Mouse (Mus musculus) forebrain, embryonic 16.5 days (tissue): Measurements from ENCODE around the gene Pakap. TPM values are rescaled to one million over a fixed set of nuclear protein-coding genes. Genes with fewer than 3 reads are reported as not detected.

Source experiments
- ATAC-seq: fragments of 200-750 bp; cut with Nextera tagmentation; 2 replicates; pipeline ENCODE4 v1.8.0; 2017; ENCODE audit warnings: mild to moderate bottlenecking, moderate library complexity
- H3K27ac ChIP-seq: fragments of 300-500 bp; sonication (generic); 2 replicates; pipeline ENCODE4 v1.5.1; 2014; ENCODE audit warnings: low read length, control low read depth
- H3K27me3 ChIP-seq: fragments of 300-500 bp; sonication (generic); replicated peaks from 2 replicates; pipeline ENCODE4 v1.6.1; 2014; ENCODE audit warnings: low read length; ENCODE audit not compliant: control insufficient read depth, insufficient read depth
- H3K36me3 ChIP-seq: fragments of 300-500 bp; sonication (generic); 2 replicates; pipeline ENCODE4 v1.6.1; 2014; ENCODE audit not compliant: control insufficient read depth, insufficient read depth
- H3K4me1 ChIP-seq: fragments of 300-500 bp; sonication (generic); replicated peaks from 2 replicates; pipeline ENCODE4 v1.6.1; 2014; ENCODE audit warnings: low read length; ENCODE audit not compliant: control insufficient read depth, insufficient read depth
- H3K4me2 ChIP-seq: fragments of 300-500 bp; sonication (generic); 2 replicates; pipeline ENCODE4 v1.6.1; 2014; ENCODE audit warnings: mild to moderate bottlenecking, low read length, control low read depth
- H3K4me3 ChIP-seq: fragments of 300-500 bp; sonication (generic); replicated peaks from 2 replicates; pipeline ENCODE4 v1.5.1; 2014; ENCODE audit warnings: mild to moderate bottlenecking, low read length, control low read depth
- H3K9ac ChIP-seq: fragments of 300-500 bp; sonication (generic); replicated peaks from 2 replicates; pipeline ENCODE4 v1.6.1; 2014; ENCODE audit warnings: low read depth, low read length, control low read depth
- H3K9me3 ChIP-seq: fragments of 300-500 bp; sonication (generic); 2 replicates; pipeline ENCODE4 v1.6.1; 2016; ENCODE audit warnings: low read length; ENCODE audit not compliant: control insufficient read depth
- WGBS: fragments of 180-500 bp; shearing (Covaris S2); extraction: QIAGEN DNeasy Blood & Tissue Kit; methylation state at CpG from one replicate; pipeline ENCODE4 v1.1.7; 2014; 5-methylcytosine and 5-hydroxymethylcytosine counted together
- polyA plus RNA-seq: library from polyadenylated mRNA; unstranded; fragments of >200 nt; fragmentation: Nextera tagmentation; extraction: Ambion mirVana; gene quantifications from 2 replicates; pipeline ENCODE4 v1.2.1, GENCODE M21; 2015

The Pakap gene
- polyA plus RNA-seq, 1 experiment from 2014 or later, result 6.4 TPM

DNA sequence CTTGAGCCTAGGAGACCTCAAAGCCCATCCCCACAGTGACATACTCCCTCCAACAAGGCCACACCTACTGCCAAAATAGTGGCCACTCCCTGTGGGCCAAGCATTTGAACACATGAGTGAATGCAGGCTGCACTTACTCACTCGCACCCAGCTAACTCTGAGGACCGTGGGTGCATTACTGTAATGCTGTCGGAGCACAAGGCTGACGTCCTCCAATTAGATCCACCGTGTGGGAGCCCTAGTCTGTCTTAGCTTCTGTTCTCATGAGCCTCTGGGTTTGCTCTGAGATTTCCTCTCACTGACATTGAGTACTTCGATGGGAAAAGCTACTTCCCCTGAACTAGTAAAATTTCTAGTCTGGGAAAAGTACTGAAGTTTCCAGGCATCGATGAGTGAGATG is 258.3 kb downstream of the Pakap start:
- H3K27me3 ChIP-seq, result no peaks in the 10 kb centered on the region
- peaks cover 14% of the 10 kb centered on the region for H3K4me1 ChIP-seq
- ATAC-seq, result no peak
- no peak overlapping the region for H3K4me2 ChIP-seq
- H3K4me3 ChIP-seq, result no peak overlapping the region
- H3K27ac ChIP-seq, result no peak overlapping the region
- no peak overlapping the region for H3K9ac ChIP-seq
- WGBS, result 89% methylated on average over 7 of the region's 7 CpGs
- H3K36me3 ChIP-seq, result no peaks in the 10 kb centered on the region
- no peaks in the 10 kb centered on the region for H3K9me3 ChIP-seq

DNA sequence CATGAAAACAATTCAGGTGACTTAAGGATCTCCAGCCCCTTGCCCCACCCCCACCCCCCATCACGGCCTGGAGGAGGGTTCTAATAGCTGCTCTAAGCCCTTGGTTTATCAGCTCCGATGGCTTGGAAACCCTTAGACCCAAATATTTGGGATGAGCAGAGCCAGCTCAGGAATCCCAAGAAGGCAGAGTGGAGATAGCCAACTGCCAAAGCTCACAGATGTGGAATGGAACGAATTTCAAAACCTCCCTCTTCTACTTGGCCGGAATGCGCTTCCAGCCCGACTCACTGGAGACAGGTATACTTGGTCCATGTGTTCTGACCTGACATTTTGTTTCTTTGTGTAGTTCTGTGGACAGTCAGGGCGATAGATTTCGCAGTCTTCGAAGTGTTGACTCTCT is 261.2 kb downstream of the Pakap start:
- Histone ChIP-seq H3K27ac (no peak overlapping the region), H3K4me2 (no peak overlapping the region), H3K36me3 (no peaks in the 10 kb centered on the region), H3K9me3 (no peaks in the 10 kb centered on the region), H3K4me3 (no peak overlapping the region), H3K4me1 (peaks cover 5% of the 10 kb centered on the region; the same call in 1 of the 2 replicates), H3K9ac (no peak overlapping the region), H3K27me3 (no peaks in the 10 kb centered on the region)
- ATAC-seq, result no peak
- WGBS, result 76% methylated on average over 9 of the region's 9 CpGs

DNA sequence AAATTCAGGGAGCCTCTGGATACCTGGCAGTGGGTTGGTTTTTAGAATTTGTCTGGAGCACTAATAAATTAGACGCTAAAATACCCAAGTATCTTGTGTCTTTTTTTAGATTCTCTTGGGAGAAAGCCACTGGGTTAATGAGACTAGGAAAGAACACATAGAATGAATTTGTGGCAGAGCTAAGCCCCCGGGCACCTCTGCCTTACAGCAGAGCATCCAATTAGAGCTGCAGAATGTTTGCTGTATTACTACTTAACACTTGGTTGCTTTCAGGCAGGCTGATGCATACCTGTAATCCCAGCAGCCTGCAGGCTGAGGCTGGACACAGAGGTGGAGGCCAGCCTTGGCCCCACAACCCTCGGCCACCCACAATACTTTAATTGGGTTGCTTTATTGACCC is 261.8 kb downstream of the Pakap start:
- H3K27ac ChIP-seq, result no peak overlapping the region
- H3K27me3 ChIP-seq, result no peaks in the 10 kb centered on the region
- H3K9ac ChIP-seq, result no peak overlapping the region
- WGBS, result 42% methylated on average over 3 of the region's 3 CpGs
- no peaks in the 10 kb centered on the region for H3K36me3 ChIP-seq
- H3K4me2 ChIP-seq, result no peak overlapping the region
- H3K4me1 ChIP-seq, result peaks cover under 1% of the 10 kb centered on the region; the same call in 1 of the 2 replicates
- H3K9me3 ChIP-seq, result no peaks in the 10 kb centered on the region
- no peak overlapping the region for H3K4me3 ChIP-seq
- ATAC-seq, result no peak; the same call in 1 of the 2 replicates

DNA sequence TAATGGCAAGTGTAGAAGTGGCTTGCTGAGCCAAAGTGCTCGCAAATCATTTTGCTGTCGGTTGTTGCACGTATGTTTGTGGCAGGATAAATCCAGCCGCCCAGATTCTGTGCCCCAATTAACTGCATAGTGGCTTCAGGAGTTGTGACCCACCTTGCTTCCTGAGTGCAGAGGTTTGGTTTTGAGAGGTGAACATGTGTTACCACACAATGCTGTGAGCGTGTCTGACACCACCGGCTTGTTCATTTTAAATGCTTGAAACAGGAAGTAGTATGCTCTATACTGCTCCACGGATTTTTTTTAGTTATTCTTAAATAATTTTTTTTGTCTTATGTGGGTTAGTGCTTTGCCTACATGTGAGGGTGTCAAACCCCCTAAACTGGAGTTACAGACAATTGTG is 264.3 kb downstream of the Pakap start:
- Histone ChIP-seq H3K9me3 (no peaks in the 10 kb centered on the region), H3K27ac (no peak overlapping the region), H3K36me3 (no peaks in the 10 kb centered on the region), H3K4me2 (no peak overlapping the region), H3K4me3 (no peak overlapping the region), H3K9ac (no peak overlapping the region), H3K4me1 (no peaks in the 10 kb centered on the region; the same call in 1 of the 2 replicates), H3K27me3 (no peaks in the 10 kb centered on the region)
- no peak for ATAC-seq
- WGBS, result 57% methylated on average over 7 of the region's 7 CpGs

DNA sequence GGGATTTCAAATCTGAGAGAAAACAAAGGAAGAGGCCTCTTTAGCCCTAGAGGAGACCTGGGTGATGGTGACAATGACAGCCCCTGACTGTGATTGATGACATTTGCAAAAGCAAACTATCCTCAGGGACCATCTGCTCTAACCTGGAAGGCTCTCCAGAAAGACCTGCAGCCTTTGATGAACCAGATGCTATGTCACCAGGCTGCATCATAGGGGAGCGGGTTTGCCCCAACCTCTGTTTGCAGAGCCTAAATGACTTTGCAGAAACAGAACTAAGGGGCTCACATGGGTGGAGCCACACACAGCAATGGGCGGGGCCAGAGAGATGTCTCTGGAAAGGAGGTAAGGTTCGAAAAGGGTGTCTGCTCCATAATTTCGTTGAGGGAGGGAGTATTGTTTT is 265.1 kb downstream of the Pakap start:
- H3K4me3 ChIP-seq, result no peak overlapping the region

DNA sequence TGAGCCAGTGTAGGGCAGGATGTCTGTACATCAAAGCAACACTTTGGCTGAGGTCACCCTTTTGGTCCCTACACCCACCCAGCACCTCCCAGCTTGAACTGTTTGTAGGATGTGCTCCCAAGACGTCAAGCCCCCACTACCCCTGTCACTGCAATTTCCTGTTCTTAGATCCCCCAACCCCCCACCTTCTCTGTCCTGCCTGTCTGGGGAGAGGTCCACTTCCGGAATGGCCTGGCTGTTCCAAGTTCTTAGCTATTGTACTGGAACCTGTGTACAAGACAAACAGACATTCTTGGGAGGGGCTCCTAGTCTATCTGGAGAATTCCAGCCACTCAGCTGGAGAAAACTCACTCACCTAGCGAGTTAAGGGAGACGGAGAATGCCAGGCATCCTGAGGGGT is 266.2 kb downstream of the Pakap start:
- no peaks in the 10 kb centered on the region for H3K9me3 ChIP-seq
- no peak overlapping the region for H3K27ac ChIP-seq
- H3K9ac ChIP-seq, result no peak overlapping the region
- no peak overlapping the region for H3K4me2 ChIP-seq
- H3K4me3 ChIP-seq, result no peak overlapping the region
- H3K36me3 ChIP-seq, result no peaks in the 10 kb centered on the region
- H3K4me1 ChIP-seq, result no peaks in the 10 kb centered on the region; the same call in 1 of the 2 replicates
- H3K27me3 ChIP-seq, result no peaks in the 10 kb centered on the region
- WGBS, result 81% methylated on average over 4 of the region's 4 CpGs
- no peak for ATAC-seq

More for the DNA sequence above, 265.1 kb downstream of the Pakap start:
- no peak for ATAC-seq
- WGBS, result 79% methylated on average over 4 of the region's 4 CpGs
- Histone ChIP-seq H3K27me3 (no peaks in the 10 kb centered on the region), H3K9ac (no peak overlapping the region), H3K4me1 (no peaks in the 10 kb centered on the region; the same call in 1 of the 2 replicates), H3K27ac (no peak overlapping the region), H3K9me3 (no peaks in the 10 kb centered on the region), H3K36me3 (no peaks in the 10 kb centered on the region), H3K4me2 (no peak overlapping the region)

DNA sequence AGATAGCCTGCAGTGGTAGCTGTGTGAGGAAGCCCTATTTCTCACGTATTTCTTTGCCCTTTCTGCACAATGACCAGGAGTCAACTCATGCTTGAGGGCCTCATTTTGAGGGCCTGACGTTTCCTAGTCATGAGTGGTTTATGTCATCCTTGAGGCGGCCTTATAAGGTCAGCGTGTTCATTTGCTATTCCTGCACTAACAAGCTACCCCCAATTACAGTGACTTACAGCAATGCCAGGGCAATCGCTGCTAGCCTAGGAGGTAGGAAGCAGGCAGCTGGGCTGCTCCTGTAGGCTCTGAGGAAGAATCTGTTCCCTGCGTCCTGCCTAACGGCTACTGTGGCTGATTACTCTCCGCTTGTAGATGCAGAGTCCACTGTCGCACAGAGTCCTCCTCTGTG is 269.1 kb downstream of the Pakap start:
- Histone ChIP-seq H3K4me2 (no peak overlapping the region), H3K9me3 (no peaks in the 10 kb centered on the region), H3K4me1 (no peaks in the 10 kb centered on the region; the same call in 1 of the 2 replicates), H3K36me3 (no peaks in the 10 kb centered on the region), H3K27ac (no peak overlapping the region), H3K27me3 (no peaks in the 10 kb centered on the region), H3K4me3 (no peak overlapping the region), H3K9ac (no peak overlapping the region)
- 75% methylated on average over 9 of the region's 9 CpGs for whole genome bisulfite sequencing
- ATAC-seq, result no peak

DNA sequence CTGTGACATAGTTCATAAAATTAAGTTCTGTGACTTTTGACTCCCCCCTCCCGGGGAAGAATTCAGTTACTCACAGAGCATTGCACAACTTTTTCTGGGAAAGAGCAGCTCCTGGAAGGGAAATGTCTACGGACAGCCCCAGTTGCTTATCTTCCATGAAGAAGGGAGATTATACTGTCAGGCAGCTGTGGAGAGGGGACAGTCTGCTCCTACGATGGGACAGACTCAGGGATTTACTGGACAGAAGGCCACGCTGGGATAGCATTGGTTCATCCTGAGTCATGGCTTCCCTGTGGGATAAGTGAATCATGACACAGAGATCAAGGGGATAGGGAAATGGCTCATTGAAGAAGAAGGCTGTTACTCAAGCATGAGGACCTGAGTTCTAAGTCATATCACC is 271.4 kb downstream of the Pakap start:
- H3K9me3 ChIP-seq, result no peaks in the 10 kb centered on the region
- no peaks in the 10 kb centered on the region for H3K27me3 ChIP-seq
- H3K4me1 ChIP-seq, result no peaks in the 10 kb centered on the region
- H3K4me2 ChIP-seq, result no peak overlapping the region
- ATAC-seq, result no peak
- H3K36me3 ChIP-seq, result no peaks in the 10 kb centered on the region
- H3K27ac ChIP-seq, result no peak overlapping the region
- H3K4me3 ChIP-seq, result no peak overlapping the region
- WGBS, result 83% methylated on average over 4 of the region's 4 CpGs
- no peak overlapping the region for H3K9ac ChIP-seq

DNA sequence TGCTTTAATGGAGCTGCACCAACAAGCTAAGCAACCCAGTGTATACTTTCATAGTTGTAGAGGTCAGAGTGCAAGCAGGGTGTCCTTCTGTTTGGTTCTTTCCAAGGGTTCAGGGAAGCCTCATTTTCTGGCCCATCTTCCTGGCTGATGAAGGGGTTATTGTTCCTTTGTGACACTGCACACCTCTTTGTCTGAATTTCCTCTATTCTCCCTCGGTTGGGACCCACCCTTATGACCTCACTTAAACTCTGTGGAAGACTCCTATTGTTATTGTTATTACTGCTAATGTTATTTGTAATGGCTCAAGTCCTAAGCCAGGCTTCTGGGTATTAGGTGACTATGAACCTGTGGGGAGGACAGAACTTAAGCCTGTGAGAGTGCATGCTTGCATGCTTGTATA is 273.9 kb downstream of the Pakap start:
- Histone ChIP-seq H3K27ac (no peak overlapping the region), H3K9ac (no peak overlapping the region), H3K4me3 (no peak overlapping the region), H3K36me3 (no peaks in the 10 kb centered on the region), H3K4me1 (peaks cover 5% of the 10 kb centered on the region), H3K4me2 (no peak overlapping the region), H3K27me3 (no peaks in the 10 kb centered on the region), H3K9me3 (no peaks in the 10 kb centered on the region)
- ATAC-seq, result no peak
- 34% methylated on average over 1 of the region's 1 CpGs for WGBS
